Mouse (Mus musculus): ENCODE data around the gene Sohlh1.
"Not testable (repeated sequence)": the region's sequence is repeated elsewhere in the genome, so short reads cannot be mapped to it uniquely, and the experiment has no call there.

Sohlh1 gene

DNA sequence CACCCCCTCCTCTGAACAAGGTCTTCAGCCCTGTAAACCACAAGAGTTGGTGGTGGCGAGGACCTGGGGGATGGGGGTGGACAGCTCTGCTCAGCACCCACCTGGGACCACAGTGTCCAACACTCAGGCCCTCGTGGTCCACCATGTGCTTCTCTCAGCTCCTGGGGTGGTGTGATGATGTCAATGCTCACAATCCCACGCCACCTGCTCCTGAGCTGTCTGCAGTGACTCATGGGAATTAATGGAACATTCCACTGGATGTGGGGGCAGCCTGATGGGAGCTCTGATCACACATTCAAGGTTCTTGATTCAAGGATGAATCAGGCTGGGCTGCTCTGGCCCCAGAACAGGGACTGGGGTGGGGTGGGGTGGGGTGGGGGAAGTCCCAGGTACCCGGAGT lies 4.9 kb downstream of the Sohlh1 start:
- no peak for DNase-seq (ENCODE audit: low read depth, low spot score)

DNA sequence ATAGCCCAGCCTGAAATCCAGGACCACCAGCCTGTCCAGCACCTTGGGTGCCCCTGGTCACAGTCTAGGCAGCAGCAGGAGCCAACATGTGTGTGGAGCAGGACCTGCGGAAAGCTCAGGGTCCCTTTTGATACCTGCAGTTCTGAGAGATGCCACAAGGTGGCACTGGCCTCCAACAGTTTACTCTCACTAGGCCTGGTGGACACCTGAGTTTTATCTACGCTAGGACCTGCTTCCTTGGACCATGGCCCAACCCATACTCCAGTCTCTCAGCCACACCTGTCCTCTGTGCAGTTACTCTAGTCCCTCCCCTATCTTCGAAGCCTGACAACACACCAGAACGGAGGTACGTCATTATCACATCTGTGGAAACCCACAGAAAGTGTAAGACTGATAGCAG lies 10.8 kb downstream of the Sohlh1 start:
- DNase-seq (ENCODE audit: low read depth, low spot score) = peak; percentile 34

DNA sequence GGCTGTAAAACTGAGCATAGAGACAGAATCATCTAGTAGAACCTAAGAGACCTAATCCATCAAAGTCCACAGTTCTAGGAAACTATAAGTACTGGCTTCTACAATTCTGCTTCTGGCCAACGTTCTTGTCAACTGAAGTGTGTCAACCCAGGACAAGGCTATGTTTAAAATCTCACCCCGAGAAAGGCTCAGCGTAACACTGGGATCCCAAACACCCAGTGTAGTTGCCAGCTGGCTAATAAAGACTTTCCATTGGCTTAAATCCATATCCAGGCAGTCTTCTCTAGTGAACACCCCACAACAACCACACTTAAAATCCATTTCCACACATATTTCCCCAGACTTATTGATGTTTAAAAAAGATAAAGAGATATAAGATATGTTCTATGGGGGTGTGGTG lies 16.3 kb downstream of the Sohlh1 start:
- DNase-seq (ENCODE audit: low read depth, low spot score) = no peak

DNA sequence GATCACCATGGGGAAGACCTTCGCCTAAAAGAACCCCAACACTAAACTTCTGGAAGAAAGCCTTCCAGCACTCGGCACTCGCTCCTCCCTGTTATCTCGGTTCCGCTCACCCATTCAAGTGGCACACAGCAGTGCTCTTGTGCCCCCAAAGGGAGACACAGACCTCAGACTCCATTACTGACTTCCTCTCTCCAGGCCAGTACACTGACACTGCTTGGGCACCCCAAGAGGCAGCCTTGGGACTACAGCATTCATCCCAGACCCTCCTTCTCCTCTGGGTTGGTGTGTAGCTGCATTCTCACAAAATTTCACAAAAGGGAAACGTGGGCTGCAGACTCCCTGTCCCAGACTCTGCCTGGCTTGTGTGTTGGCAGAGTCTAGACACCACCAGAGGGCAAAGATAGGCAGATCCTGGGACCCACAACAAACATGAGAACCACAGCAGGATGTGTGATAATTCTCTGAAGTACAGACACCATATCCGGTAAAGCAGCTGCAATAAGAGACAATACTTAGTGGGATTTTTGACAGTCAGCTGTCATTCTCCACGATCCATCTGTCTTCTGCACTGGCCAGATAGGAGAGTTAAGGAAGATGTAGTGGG lies 18.6 kb downstream of the Sohlh1 start:
- no peak for DNase-seq (ENCODE audit: low read depth, low spot score)

DNA sequence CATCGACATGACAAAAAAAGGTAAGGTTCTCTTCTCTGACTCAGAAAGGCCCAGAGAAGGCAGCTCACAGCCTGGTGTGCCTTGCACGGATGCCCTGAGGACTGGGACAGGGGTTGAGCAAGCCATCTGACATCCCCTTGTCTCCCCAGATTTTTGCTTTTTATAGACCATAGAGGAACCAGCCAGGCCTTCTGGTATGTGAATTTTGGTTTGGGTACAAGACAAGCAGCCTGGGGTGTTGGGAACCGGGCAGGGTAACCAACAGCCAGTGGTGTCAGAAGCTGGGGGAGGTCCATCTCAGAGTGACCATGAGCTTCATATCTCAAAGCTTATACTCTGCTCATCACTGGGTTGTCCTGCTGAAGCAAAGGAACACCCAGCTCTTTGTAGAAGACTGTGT lies 22.3 kb downstream of the Sohlh1 start:
- no peak for DNase-seq (ENCODE audit: low read depth, low spot score)

DNA sequence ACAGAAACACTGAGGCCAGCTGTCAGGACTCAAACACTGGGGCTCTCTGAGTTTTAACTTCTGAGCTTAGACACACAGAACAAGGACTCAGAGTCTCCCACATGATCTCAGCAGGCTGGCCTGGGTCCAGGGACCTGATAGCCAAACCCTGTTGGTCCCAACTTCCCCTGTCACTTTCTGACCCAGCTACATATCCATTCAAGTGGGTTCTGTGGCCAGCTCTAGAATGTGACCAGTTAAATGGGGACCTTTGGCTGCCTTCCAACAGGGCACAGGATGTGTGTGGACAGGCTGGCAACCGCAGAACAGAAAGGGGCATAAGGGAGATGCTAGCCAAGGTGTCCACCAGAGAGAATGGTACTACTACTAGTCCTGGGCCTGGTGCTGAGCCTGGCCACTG lies 24.2 kb downstream of the Sohlh1 start, which contains the start of gene Lcn9:
TSS of gene Lcn9 (plus strand) at position 348 of the 400 bp plus-strand sequence.
- DNase-seq (ENCODE audit: low read depth, low spot score) = no peak

DNA sequence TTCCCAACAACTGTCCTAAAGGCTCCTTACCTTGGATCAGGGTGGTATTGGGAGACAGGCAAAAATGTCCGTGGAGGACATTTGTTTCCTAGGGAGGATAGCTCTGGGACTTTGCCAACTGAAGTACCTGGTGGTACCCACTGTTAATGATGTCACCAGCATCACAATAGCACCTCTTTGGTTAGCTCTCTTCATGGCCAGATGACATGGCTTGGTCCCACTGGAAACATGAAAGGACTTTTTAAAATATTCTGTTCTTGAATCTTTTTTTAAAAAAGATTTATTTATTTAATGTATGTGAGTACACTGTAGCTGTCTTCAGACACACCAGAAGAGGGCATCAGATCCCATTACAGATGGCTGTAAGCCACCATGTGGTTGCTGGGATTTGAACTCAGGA lies 31.3 kb downstream of the Sohlh1 start, which contains the start of gene Glt6d1:
TSS of gene Glt6d1 (minus strand) at position 101 of the 400 bp plus-strand sequence.
- DNase-seq (ENCODE audit: low read depth, low spot score) = not testable (repeated sequence)

DNA sequence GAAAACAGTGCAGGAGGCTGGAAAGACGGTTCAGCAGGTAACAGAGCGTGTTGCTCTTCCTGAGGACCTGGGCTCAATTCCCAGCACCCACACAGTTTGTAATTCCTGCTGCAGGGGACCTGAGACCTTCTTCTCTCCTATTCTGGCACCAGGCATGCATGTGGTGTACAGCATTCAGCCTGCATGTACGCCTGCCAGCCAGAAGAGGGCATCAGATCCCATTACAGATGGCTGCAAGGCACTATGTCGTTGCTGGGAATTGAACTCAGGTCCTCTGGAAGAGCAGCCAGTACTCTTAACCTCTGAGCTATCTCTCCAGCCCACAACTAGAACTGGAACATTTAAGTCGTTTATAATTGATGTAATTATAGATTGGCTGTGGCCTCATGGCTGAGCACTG lies 33.7 kb downstream of the Sohlh1 start:
- no peak for DNase-seq (ENCODE audit: low read depth, low spot score)

DNA sequence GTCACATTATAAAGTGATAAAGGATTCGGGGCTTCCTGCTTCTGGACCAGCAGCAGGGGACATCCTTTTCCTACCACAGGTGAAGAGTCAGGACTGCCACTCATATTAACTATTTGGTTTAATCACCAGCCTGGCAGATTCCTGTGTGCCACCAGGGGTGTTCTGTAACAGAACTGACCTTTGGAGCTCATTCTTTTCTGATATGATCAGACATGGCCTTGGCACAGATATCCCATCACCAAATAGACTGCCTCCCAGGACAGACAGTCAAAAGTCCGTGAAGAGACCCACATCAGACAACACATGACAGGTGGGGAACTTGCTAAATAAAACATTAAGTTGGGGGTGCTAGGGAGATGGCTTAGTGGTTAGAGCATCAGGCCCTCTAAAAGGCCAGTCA lies 35.3 kb downstream of the Sohlh1 start:
- no peak for DNase-seq (ENCODE audit: low read depth, low spot score)

DNA sequence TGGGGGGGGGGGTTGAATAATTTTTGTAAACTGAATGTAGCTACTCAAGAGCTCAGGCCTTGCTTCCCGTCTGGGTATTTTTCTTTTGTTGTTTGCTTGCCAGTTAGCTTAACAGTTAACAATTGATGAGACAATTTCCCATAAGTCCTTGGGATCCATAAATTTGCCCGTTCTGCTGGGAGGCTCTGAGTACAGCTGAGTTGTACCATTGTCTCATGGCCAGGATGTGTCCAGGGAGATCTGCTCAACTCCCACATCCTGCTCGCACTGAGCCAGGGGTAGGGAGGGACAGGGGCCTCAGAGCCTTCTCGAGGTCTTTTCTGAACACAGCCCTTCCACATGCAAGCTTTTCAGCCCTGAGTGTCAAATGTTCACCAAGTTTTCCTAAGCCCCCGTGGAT lies 49.0 kb downstream of the Sohlh1 start:
- no peak for DNase-seq (ENCODE audit: low read depth, low spot score)

DNA sequence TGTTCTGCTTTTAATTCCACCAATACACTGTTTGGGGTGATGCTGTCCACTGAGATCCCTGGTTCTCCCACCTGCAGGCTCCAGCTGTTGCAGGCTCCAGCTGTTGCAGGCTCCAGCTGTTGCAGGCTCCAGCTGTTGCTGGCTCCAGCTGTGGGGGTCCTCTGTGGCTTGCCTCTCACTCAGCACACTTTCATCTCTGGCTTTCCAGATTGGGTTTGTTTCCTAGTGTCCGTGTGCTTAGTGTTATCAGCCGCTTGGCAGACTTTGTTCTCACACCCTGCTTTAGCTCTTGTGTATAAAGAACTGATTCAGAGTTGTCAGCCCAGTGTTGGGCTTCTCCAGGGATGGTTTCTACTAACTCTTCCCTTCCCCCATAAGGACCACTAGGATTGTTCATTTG lies 49.4 kb downstream of the Sohlh1 start:
- no peak for DNase-seq (ENCODE audit: low read depth, low spot score)

All from brain, embryonic 18.5 days (tissue).